Mouse (Mus musculus) kidney, adult 9 months (tissue): ENCODE measurements at regions not wholly inside any gene's neighbourhood (a gene's known extent, or its start where the extent isn't known, plus 50 kb on each side); places are given as distances from the start of the nearest gene placed in this dataset.

Experiments used
- DNase-seq: peaks from one replicate; pipeline ENCODE4 v3.0.0; 2022

- no peak for DNase-seq
These were observed 187.3 kb upstream of the Eci2 start for GRCm38 (mm10) chr13:35214219-35214618.

GRCm38 (mm10) chr13:35226142-35226829 lies 199.4 kb upstream of the Eci2 start:
- DNase-seq: no peak

- no peak for DNase-seq
These were observed 200.0 kb upstream of the Eci2 start for GRCm38 (mm10) chr13:35226944-35227343.

- DNase-seq: no peak
These were observed 202.7 kb upstream of the Eci2 start for GRCm38 (mm10) chr13:35229601-35230000.

- DNase-seq: no peak
These were observed 206.7 kb upstream of the Eci2 start for GRCm38 (mm10) chr13:35233636-35234035.

- DNase-seq: no peak
These were observed 214.5 kb upstream of the Eci2 start for GRCm38 (mm10) chr13:35241443-35241842.

GRCm38 (mm10) chr13:35243946-35244345 lies 217.1 kb upstream of the Eci2 start:
- peak; percentile 8 for DNase-seq

- no peak for DNase-seq
These were observed 230.5 kb upstream of the Eci2 start for GRCm38 (mm10) chr13:35257386-35257785.

- no peak for DNase-seq
These were observed 231.8 kb upstream of the Eci2 start for GRCm38 (mm10) chr13:35258720-35259119.

GRCm38 (mm10) chr13:35283959-35284358 lies 257.1 kb upstream of the Eci2 start:
- DNase-seq: no peak

GRCm38 (mm10) chr13:35302088-35302487 lies 275.2 kb upstream of the Eci2 start:
- no peak for DNase-seq

- no peak for DNase-seq
These were observed 289.9 kb upstream of the Eci2 start for GRCm38 (mm10) chr13:35316772-35317171.

- DNase-seq: no peak
These were observed 299.9 kb upstream of the Eci2 start for GRCm38 (mm10) chr13:35326682-35327242.

- no peak for DNase-seq
These were observed 301.4 kb upstream of the Eci2 start for GRCm38 (mm10) chr13:35328320-35328719.

- no peak for DNase-seq
These were observed 304.0 kb upstream of the Eci2 start for GRCm38 (mm10) chr13:35330926-35331325.

- DNase-seq: no peak
These were observed 314.0 kb upstream of the Cdyl start for GRCm38 (mm10) chr13:35345507-35346129.

GRCm38 (mm10) chr13:35348283-35348682 lies 311.4 kb upstream of the Cdyl start:
- no peak for DNase-seq

- no peak for DNase-seq
These were observed 300.3 kb upstream of the Cdyl start for GRCm38 (mm10) chr13:35359345-35359744.

- DNase-seq: no peak
These were observed 282.1 kb upstream of the Cdyl start for GRCm38 (mm10) chr13:35377487-35377886.

- no peak for DNase-seq
These were observed 280.1 kb upstream of the Cdyl start for GRCm38 (mm10) chr13:35379500-35379899.

- no peak for DNase-seq
These were observed 279.2 kb upstream of the Cdyl start for GRCm38 (mm10) chr13:35380224-35381009.

GRCm38 (mm10) chr13:35381641-35382040 lies 278.0 kb upstream of the Cdyl start:
- no peak for DNase-seq

GRCm38 (mm10) chr13:35383000-35383623 lies 276.5 kb upstream of the Cdyl start:
- peak; percentile 26 for DNase-seq
